Mouse (Mus musculus): ENCODE results near the gene Zbtb32.

Zbtb32 gene

GRCm38 (mm10) chr7:30599933-30600353, 1.2 kb upstream of the Zbtb32 start:
- peak; percentile 96 for DNase-seq

- no peak for DNase-seq
Measured at GRCm38 (mm10) chr7:30596811-30597210, 1.9 kb downstream of the Zbtb32 start.

- no peak for DNase-seq
Measured at GRCm38 (mm10) chr7:30596093-30596492, 2.6 kb downstream of the Zbtb32 start.

- no peak for DNase-seq
Measured at GRCm38 (mm10) chr7:30594510-30595024, 4.1 kb downstream of the Zbtb32 start.

DNA sequence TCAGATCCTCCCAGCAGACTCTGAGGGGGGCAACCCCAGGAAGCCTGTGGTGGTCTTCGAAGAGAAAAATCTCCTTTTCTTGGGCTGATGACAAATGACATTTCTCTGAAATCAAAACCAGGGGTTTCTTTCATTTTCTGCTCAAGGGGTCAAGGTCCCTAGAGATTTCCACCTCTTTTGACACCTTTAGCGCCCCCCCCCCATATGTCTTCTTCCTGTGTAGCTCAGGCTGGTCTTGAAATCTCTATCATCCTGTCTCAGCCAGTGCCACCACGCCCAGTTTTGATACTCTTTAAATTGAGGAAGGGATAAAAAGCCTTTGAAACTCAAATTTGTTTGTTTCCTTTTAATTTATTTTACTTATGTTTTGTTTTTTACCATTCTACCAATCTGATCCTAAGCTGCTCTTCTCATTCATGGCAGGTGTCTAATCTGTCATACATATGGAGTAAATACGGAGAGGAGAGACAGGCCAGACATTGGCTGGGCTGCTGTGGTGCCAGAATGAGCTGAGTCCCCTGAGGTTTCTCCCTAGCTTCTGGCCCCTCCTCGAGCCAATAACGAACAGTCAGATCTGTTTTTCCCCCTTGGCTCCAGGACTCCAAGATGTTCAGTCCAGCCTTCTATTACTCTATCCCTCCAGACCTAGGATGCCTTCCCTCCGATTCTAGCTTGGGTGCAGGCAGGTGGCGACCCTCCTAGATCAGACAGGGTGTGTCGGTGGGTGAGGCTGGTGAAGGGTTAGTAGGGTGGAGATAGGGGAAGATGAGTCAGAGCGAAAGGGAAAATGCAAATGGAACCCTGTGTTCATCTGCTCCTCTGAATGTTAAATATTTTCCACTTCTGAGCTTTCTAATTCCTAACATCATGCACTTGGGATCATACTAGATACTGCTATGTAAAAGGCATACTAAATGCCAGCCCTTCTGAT, 4.9 kb downstream of the Zbtb32 start:
- no peak for DNase-seq

GRCm38 (mm10) chr7:30592772-30593423, 5.8 kb downstream of the Zbtb32 start:
- DNase-seq, result no peak

- DNase-seq, result no peak
Measured at GRCm38 (mm10) chr7:30591605-30591951, 7.1 kb downstream of the Zbtb32 start.

DNA sequence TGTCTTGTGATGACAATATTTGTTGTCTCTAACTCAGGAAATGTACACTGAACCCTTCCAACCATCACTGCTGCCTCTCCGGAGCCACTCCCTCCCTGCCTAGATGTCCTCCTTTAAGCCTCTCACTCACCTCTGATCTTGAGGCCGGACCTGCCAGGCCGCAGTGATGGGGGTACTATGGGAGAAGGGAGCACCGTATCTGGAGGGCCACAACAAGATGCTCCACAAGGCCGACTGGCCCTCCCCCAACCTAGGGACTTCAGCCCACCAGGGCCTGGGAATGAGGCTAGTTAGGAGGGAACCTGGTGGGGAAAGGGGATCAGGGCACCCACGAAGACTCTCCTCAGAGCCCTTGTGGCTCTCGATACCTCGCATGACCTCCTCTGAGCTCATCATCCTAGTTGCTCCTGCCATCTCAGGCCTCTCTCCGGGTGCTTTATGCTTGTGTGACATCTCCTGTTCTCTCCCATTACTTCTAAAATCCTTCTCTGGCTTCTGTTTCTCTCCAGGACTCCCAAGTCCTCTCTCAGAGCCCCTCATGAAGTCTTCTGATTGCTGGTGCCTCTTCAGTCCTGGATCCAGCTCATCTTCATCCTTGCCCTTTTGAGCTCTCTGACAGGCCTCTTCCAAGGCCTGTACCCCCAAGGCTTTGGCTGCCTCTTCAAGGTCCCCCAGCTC, 7.6 kb downstream of the Zbtb32 start:
- DNase-seq, result no peak

GRCm38 (mm10) chr7:30589435-30590301, 9.0 kb downstream of the Zbtb32 start:
- peak; percentile 76 for DNase-seq

GRCm38 (mm10) chr7:30588676-30589434, 9.9 kb downstream of the Zbtb32 start, which contains the start of gene Kmt2b:
TSS of gene Kmt2b (minus strand) at chr7:30588726.
- peak; percentile 98 for DNase-seq

DNA sequence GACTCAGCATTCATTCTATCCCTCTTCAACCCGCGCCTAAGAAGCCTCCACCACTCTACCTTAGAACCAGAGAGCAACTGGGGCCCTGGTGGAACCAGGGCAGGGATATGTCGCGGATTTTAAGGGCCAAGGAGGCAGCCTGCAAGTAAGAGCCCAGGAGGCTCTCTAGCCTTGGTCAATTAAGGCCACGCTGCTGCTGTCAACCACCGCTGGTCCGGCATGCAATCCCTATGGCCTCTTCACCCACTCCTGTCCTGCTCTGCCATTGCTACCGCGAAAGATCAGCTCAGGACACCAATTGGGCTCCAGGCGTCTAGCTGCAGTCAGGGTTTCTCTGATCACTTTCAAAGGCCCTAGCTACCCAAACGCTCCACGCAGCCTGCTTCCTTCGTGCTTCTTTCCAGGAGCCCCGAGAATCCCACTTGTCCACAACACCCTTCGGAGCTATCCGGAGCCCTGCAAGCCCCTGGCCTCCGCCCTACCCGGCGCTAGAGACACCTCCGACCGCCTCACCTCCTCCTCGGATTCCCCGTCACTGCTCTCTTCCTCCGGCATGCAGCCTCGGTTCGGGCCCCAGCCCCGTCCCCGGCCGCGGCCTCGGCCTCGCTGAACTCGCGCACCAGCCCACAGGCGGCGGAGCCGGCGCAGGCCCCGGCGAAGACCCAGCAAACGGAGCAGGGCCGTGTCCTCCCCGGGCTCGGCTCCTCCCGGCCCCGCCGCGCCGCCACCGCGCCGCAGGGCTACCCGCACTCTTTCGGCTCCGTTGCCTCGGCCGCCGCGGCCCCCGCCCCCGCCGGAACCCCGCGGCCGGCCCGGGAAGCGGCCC, 10.7 kb downstream of the Zbtb32 start:
- no peak for DNase-seq

- no peak for DNase-seq
Measured at GRCm38 (mm10) chr7:30586455-30587020, 12.2 kb downstream of the Zbtb32 start.

GRCm38 (mm10) chr7:30585170-30585569, 13.5 kb downstream of the Zbtb32 start:
- no peak for DNase-seq

DNA sequence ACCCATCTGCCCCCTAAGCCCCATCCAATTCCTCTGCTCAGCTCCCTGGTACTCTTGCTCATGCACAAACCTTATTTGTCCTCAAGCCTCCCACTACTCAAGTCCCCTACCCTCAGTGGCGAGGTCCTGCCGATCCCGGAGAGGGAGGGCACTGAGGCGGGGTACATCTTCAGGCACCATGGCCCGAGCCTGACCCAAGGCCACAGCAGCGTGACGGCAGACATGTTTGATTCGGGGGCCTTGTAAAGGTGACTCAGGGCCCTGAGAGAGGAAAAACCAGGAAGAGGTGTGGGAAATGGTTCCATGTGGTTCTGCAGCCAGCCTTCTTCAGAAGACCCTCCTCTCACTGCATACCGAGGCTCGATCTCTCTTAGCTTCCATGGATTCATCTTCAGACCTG, 14.4 kb downstream of the Zbtb32 start:
- DNase-seq, result no peak

DNA sequence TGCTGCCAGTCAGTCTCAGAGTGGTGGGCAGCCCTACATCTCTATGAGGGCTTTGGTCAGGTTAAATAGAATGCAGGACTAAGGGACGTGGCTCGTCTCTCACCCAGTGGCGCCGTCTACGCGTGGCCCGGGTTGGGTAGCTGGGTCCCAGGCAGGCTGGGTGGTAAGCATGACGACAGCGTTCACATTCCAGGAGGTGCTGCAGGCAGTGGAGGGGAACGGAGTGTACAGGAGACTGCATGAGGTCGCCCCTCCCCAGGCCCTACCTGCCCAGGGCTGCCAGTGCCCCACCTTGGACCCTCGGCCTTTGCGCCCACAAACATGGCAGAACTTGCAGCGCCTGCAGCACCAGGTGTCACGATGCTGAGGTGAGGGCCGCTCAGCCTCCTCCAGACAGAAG, 17.2 kb downstream of the Zbtb32 start:
- DNase-seq, result no peak

DNA sequence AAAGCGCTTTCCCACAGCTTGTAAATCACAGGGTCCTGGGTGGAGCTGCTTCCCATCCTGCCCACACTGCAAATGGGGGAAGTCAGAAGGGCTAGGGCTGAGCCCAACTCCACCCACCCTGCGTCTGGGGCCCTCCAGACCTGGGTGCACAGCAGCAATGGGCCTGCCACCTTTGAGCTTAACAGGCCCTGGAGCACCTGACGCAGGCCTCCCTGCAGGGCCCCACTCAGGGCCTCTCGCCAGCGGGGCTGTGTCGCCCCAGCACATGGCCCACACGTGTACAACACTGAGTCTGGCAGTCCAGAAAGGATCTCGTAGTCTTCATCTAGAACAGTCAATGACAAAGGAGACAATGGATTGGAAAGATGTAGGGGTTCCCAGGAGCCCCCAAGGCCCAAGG, 18.8 kb downstream of the Zbtb32 start:
- no peak for DNase-seq

- no peak for DNase-seq
Measured at GRCm38 (mm10) chr7:30572969-30573368, 25.7 kb downstream of the Zbtb32 start.

DNA sequence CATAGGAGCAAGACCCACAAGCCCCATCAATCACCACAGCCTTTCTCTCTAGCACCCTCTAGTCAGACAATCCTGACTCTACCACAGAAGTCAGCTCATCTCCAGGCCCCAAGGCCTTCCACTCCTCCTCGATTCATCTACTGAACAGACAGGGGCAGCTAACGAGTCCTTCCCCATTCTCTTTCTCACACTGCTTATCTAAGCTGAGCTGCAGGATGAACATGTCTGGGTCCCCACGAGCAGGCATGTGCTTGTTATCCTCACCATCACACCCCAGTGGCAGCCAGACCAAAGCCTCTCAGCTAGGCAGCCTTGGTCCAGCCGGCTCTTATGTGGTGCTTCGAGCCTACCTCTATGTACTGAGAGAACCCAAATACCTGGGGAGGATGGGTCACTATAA, 26.3 kb downstream of the Zbtb32 start:
- no peak for DNase-seq

DNA sequence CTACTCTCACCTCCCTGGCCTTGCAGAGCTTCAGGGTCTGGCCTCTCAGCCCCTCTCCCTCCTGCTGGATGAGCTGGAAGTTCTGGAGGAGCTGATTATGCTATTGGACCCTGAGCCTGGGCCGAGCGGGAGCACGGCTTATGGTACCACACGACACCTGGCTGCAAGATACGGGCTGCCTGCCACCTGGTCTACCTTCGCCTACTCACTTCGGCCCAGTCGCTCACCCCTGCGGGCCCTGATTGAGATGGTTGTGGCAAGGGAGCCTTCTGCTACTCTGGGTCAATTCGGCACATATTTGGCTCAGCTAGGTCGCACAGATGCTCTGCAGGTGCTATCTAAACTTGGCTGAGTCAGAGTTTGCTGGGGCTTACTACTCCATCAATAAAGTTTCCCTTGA, 31.2 kb downstream of the Zbtb32 start:
- DNase-seq, result no peak

DNA sequence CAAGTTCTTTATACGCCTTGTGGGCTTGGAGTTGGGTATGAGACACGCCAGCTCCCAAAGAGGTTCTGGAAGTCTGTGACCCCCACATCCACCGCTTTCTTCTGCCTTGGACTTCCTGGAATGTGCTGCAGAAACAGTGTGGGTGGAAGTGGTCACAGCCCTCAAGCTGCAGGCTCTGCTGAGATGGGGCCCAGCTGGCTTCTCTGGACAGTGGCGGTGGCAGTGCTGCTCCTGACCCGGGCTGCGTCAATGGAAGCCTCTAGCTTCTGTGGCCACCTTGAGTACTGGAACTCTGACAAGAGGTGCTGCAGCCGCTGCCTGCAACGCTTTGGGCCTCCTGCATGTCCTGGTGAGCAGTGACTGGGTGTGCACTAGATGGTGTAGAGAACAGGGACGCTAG, 32.7 kb downstream of the Zbtb32 start:
- DNase-seq, result no peak

All from right cerebral cortex, adult 18-20 months (tissue).